Mouse (Mus musculus) forebrain, embryonic 13.5 days (tissue): ENCODE data around the gene Psmb9. TPM values are rescaled to one million over a fixed set of nuclear protein-coding genes. Genes with fewer than 3 reads are reported as not detected.

Experiments
- polyA plus RNA-seq: library from polyadenylated mRNA; unstranded; fragments of >200 nt; fragmentation: Nextera tagmentation; extraction: Ambion mirVana; gene quantifications from 2 replicates; pipeline ENCODE4 v1.2.1, GENCODE M21; 2015

Psmb9 gene
- polyA plus RNA-seq, 1 experiment from 2014 or later = 0.43 TPM

Other genes starting within 250 kb of the Psmb9 start
- 204 and 214 TPM in 2 replicates for gene Pfdn6, start 247.4 kb downstream of the Psmb9 start, polyA plus RNA-seq
- 28.4 and 29.4 TPM in 2 replicates for gene Wdr46, start 247.1 kb downstream of the Psmb9 start, polyA plus RNA-seq
- 7.3 and 9.4 TPM in 2 replicates for gene B3galt4, start 236.3 kb downstream of the Psmb9 start, polyA plus RNA-seq
- 58.6 and 61.4 TPM in 2 replicates for gene Vps52, start 232.0 kb downstream of the Psmb9 start, polyA plus RNA-seq
- 1,165 and 1,184 TPM in 2 replicates for gene Rps18, start 231.8 kb downstream of the Psmb9 start, polyA plus RNA-seq
- 12.9 and 24.0 TPM in 2 replicates for gene H2-K1, start 187.4 kb downstream of the Psmb9 start, polyA plus RNA-seq
- 12.4 and 15.3 TPM in 2 replicates for gene Ring1, start 163.1 kb downstream of the Psmb9 start, polyA plus RNA-seq
- gene H2-Ke6, start 159.7 kb downstream of the Psmb9 start, polyA plus RNA-seq = 76.0 and 88.0 TPM in 2 replicates
- gene Slc39a7, start 156.1 kb downstream of the Psmb9 start, polyA plus RNA-seq = 139 and 159 TPM in 2 replicates
- gene Rxrb, start 156.0 kb downstream of the Psmb9 start, polyA plus RNA-seq = 52.6 and 57.1 TPM in 2 replicates
- 0.80 and 1.3 TPM in 2 replicates for gene Col11a2, start 148.3 kb downstream of the Psmb9 start, polyA plus RNA-seq
- not detected in 2 replicates for gene H2-Oa, start 95.4 kb downstream of the Psmb9 start, polyA plus RNA-seq
- 8.7 and 10.0 TPM in 2 replicates for gene H2-DMa, start 68.2 kb downstream of the Psmb9 start, polyA plus RNA-seq
- gene Brd2, start 65.1 kb downstream of the Psmb9 start, polyA plus RNA-seq = 124 and 125 TPM in 2 replicates
- 0.20 TPM in 1 of 2 replicates, not detected in the other for gene H2-DMb2, start 44.5 kb downstream of the Psmb9 start, polyA plus RNA-seq
- gene H2-DMb1, start 34.7 kb downstream of the Psmb9 start, polyA plus RNA-seq = 0.20 TPM in 1 of 2 replicates, not detected in the other
- 0.84 and 0.94 TPM in 2 replicates for gene Tap1, start 211 bp downstream of the Psmb9 start, polyA plus RNA-seq
- 0.65 and 1.6 TPM in 2 replicates for gene Psmb8, start 10.0 kb upstream of the Psmb9 start, polyA plus RNA-seq
- 0.76 and 0.87 TPM in 2 replicates for gene Tap2, start 15.8 kb upstream of the Psmb9 start, polyA plus RNA-seq
- not detected in 2 replicates for gene H2-Ob, start 51.1 kb upstream of the Psmb9 start, polyA plus RNA-seq
- gene H2-Ab1, start 69.9 kb upstream of the Psmb9 start, polyA plus RNA-seq = 1.4 and 1.5 TPM in 2 replicates
- 0.21 TPM in 1 of 2 replicates, not detected in the other for gene H2-Aa, start 100.1 kb upstream of the Psmb9 start, polyA plus RNA-seq
- gene H2-Eb1, start 118.1 kb upstream of the Psmb9 start, polyA plus RNA-seq = 1.6 TPM in 2 replicates
- not detected in 2 replicates for gene H2-Eb2, start 137.9 kb upstream of the Psmb9 start, polyA plus RNA-seq
- gene Btnl2, start 167.1 kb upstream of the Psmb9 start, polyA plus RNA-seq = not detected in 2 replicates
- not detected in 2 replicates for gene Btnl1, start 189.4 kb upstream of the Psmb9 start, polyA plus RNA-seq
- 2.4 and 2.6 TPM in 2 replicates for gene BC051142, start 211.1 kb upstream of the Psmb9 start, polyA plus RNA-seq